Mouse (Mus musculus): ENCODE measurements around the gene Hoxc10. TPM values are rescaled to one million over a fixed set of nuclear protein-coding genes. Genes with fewer than 3 reads are reported as not detected.

Hoxc10 gene
- polyA plus RNA-seq, 1 experiment from 2014 or later, result 62.9 TPM

- peak overlapping the region; percentile 97 for H3K27ac ChIP-seq (ENCODE audit: low read depth, low read length)
- peaks cover 72% of the 10 kb centered on the region for H3K4me1 ChIP-seq (ENCODE audit: control insufficient read depth, insufficient read depth, low read length)
- peak overlapping the region; percentile 58; the same call in 1 of the 2 replicates for H3K9ac ChIP-seq (ENCODE audit: low read depth, low read length)
- 5% methylated on average over 17 of the region's 17 CpGs for WGBS
- peak overlapping the region; percentile 40; the same call in 1 of the 2 replicates for H3K4me3 ChIP-seq (ENCODE audit: low read length)
- ATAC-seq (ENCODE audit: low FRiP score, low TSS enrichment), result no peak
- H3K36me3 ChIP-seq (ENCODE audit: control insufficient read depth, insufficient read depth, low read length), result no peaks in the 10 kb centered on the region; the same call in none of the 2 replicates
- peaks cover 18% of the 10 kb centered on the region for H3K27me3 ChIP-seq (ENCODE audit: control insufficient read depth, insufficient read depth, low read length)
- H3K9me3 ChIP-seq (ENCODE audit: control insufficient read depth, low read length), result no peaks in the 10 kb centered on the region
- peak overlapping the region; percentile 61 for H3K4me2 ChIP-seq (replicated peaks; ENCODE audit: low read depth, low read length)
Measured at GRCm38 (mm10) chr15:103013238-103013984, 46.8 kb downstream of the Hoxc10 start.

- Histone ChIP-seq H3K4me2 (replicated peaks; ENCODE audit: low read depth, low read length) (peak overlapping the region; percentile 61), H3K36me3 (ENCODE audit: control insufficient read depth, insufficient read depth, low read length) (no peaks in the 10 kb centered on the region; the same call in none of the 2 replicates), H3K4me1 (ENCODE audit: control insufficient read depth, insufficient read depth, low read length) (peaks cover 72% of the 10 kb centered on the region), H3K9ac (ENCODE audit: low read depth, low read length) (peak overlapping the region; percentile 58), H3K9me3 (ENCODE audit: control insufficient read depth, low read length) (no peaks in the 10 kb centered on the region), H3K27ac (ENCODE audit: low read depth, low read length) (peak overlapping the region; percentile 97), H3K27me3 (ENCODE audit: control insufficient read depth, insufficient read depth, low read length) (peaks cover 15% of the 10 kb centered on the region), H3K4me3 (ENCODE audit: low read length) (peak overlapping the region; percentile 40)
- peak; percentile 79 for ATAC-seq (ENCODE audit: low FRiP score, low TSS enrichment)
- under 1% methylated on average over 47 of the region's 57 CpGs for WGBS
Measured at GRCm38 (mm10) chr15:103014166-103015008, 47.8 kb downstream of the Hoxc10 start.

- H3K4me2 ChIP-seq (replicated peaks; ENCODE audit: low read depth, low read length), result peak overlapping the region; percentile 61
- H3K9me3 ChIP-seq (ENCODE audit: control insufficient read depth, low read length), result no peaks in the 10 kb centered on the region
- peak overlapping the region; percentile 40 for H3K4me3 ChIP-seq (ENCODE audit: low read length)
- peaks cover 74% of the 10 kb centered on the region for H3K4me1 ChIP-seq (ENCODE audit: control insufficient read depth, insufficient read depth, low read length)
- H3K27me3 ChIP-seq (ENCODE audit: control insufficient read depth, insufficient read depth, low read length), result peaks cover 18% of the 10 kb centered on the region
- H3K36me3 ChIP-seq (ENCODE audit: control insufficient read depth, insufficient read depth, low read length), result no peaks in the 10 kb centered on the region; the same call in none of the 2 replicates
- H3K27ac ChIP-seq (ENCODE audit: low read depth, low read length), result peak overlapping the region; percentile 97
- H3K9ac ChIP-seq (ENCODE audit: low read depth, low read length), result peak overlapping the region; percentile 54
- WGBS, result 2% methylated on average over 25 of the region's 28 CpGs
- ATAC-seq (ENCODE audit: low FRiP score, low TSS enrichment), result peak; percentile 30
Measured at GRCm38 (mm10) chr15:103015009-103015399, 48.4 kb downstream of the Hoxc10 start.

DNA sequence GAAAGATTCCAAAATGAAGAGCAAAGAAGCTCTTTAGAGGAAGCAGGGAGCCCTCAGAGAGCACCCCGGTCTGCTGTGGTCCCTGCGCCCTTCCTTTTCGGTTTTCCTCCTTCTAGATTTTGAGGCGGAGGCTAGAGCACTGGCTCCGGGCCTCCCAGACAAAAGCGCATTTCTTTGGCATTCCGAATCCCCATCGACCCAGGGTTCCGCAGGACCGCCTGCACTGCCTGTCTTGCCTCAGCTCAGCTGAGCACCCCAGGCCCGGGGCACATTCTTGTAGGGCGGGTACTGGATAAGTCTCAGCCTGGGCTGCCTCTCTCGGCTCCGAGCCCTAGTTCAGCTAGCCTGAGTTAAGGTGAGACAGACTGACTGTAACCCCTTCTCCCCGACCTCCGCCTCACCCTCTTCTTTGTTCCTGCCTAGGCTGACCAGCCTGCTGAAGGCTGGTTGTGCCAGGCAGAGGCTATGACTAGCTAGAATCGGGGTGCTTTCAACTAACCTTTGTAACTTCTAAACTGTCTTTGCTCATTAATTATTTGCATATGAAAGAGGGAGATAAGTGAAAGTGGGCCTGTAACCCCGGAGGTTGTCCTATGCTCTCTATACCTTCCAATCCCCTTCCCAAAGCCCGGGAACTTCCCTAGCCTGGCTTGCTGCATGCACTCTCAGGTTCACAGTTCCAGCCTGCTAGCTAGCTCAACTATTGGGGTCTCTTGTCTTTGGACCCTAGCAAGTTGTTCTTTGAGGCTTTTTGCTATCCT lies 49.0 kb downstream of the Hoxc10 start:
- peak overlapping the region; percentile 61 for H3K4me2 ChIP-seq (replicated peaks; ENCODE audit: low read depth, low read length)
- peak overlapping the region; percentile 54; the same call in 1 of the 2 replicates for H3K9ac ChIP-seq (ENCODE audit: low read depth, low read length)
- no peaks in the 10 kb centered on the region; the same call in none of the 2 replicates for H3K36me3 ChIP-seq (ENCODE audit: control insufficient read depth, insufficient read depth, low read length)
- peaks cover 16% of the 10 kb centered on the region for H3K27me3 ChIP-seq (ENCODE audit: control insufficient read depth, insufficient read depth, low read length)
- WGBS, result 17% methylated on average over 19 of the region's 19 CpGs
- no peaks in the 10 kb centered on the region for H3K9me3 ChIP-seq (ENCODE audit: control insufficient read depth, low read length)
- H3K27ac ChIP-seq (ENCODE audit: low read depth, low read length), result peak overlapping the region; percentile 97
- peaks cover 71% of the 10 kb centered on the region for H3K4me1 ChIP-seq (ENCODE audit: control insufficient read depth, insufficient read depth, low read length)
- peak overlapping the region; percentile 40 for H3K4me3 ChIP-seq (ENCODE audit: low read length)
- no peak for ATAC-seq (ENCODE audit: low FRiP score, low TSS enrichment)

DNA sequence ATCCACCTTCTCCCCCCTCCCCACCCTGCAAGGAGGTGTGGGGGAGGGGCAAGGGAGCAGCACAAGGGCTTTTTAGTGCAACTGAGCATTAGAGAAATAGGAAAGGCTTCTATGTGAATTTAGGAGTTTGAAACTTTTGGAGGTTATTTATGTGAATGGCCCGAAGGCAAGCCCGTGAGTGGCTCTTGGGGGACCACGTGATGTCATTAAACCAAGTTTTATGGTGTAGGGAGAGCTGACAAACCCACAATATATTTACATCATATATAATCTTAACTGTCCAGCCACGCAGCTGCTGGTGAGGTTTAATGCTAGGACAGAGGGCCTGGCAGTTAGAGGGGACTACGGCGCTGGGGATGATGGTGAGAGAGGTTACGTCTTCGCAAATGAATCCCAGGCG lies 52.0 kb downstream of the Hoxc10 start, which contains the start of gene Hoxc4:
Gene Hoxc4, plus strand, starts transcription at position 299 of the 400 bp plus-strand sequence.
- Histone ChIP-seq H3K36me3 (ENCODE audit: control insufficient read depth, insufficient read depth, low read length) (no peaks in the 10 kb centered on the region; the same call in 1 of the 2 replicates), H3K27ac (ENCODE audit: low read depth, low read length) (peak within 1 kb of the TSS; percentile 73), H3K27me3 (ENCODE audit: control insufficient read depth, insufficient read depth, low read length) (peaks cover 8% of the 10 kb centered on the region; the same call in 1 of the 2 replicates), H3K4me3 (ENCODE audit: low read length) (peak within 1 kb of the TSS; percentile 20; the same call in 1 of the 2 replicates), H3K4me1 (ENCODE audit: control insufficient read depth, insufficient read depth, low read length) (peaks cover 75% of the 10 kb centered on the region), H3K9me3 (ENCODE audit: control insufficient read depth, low read length) (no peaks in the 10 kb centered on the region), H3K4me2 (replicated peaks; ENCODE audit: low read depth, low read length) (peak within 1 kb of the TSS; percentile 33), H3K9ac (ENCODE audit: low read depth, low read length) (peak within 1 kb of the TSS; percentile 47; the same call in 1 of the 2 replicates)
- 15% methylated on average over 9 of the region's 9 CpGs for WGBS
- peak; percentile 34; the same call in 1 of the 2 replicates for ATAC-seq (ENCODE audit: low FRiP score, low TSS enrichment)

GRCm38 (mm10) chr15:103020899-103021418 lies 54.4 kb downstream of the Hoxc10 start:
- no peak overlapping the region for H3K9ac ChIP-seq (ENCODE audit: low read depth, low read length)
- H3K4me2 ChIP-seq (replicated peaks; ENCODE audit: low read depth, low read length), result peak overlapping the region; percentile 31
- no peak overlapping the region for H3K27ac ChIP-seq (ENCODE audit: low read depth, low read length)
- H3K4me1 ChIP-seq (ENCODE audit: control insufficient read depth, insufficient read depth, low read length), result peaks cover 71% of the 10 kb centered on the region
- no peak for ATAC-seq (ENCODE audit: low FRiP score, low TSS enrichment)
- WGBS, result 9% methylated on average over 8 of the region's 8 CpGs
- H3K36me3 ChIP-seq (ENCODE audit: control insufficient read depth, insufficient read depth, low read length), result no peaks in the 10 kb centered on the region; the same call in 1 of the 2 replicates
- peak overlapping the region; percentile 2; the same call in 1 of the 2 replicates for H3K4me3 ChIP-seq (ENCODE audit: low read length)
- H3K9me3 ChIP-seq (ENCODE audit: control insufficient read depth, low read length), result no peaks in the 10 kb centered on the region
- peaks cover 3% of the 10 kb centered on the region; the same call in 1 of the 2 replicates for H3K27me3 ChIP-seq (ENCODE audit: control insufficient read depth, insufficient read depth, low read length)

Data from kidney, embryonic 14.5 days (tissue).